Mouse (Mus musculus) lung, postnatal 10 days (tissue): ENCODE measurements around the gene Fat3.

Experiments used
- DNase-seq: peaks from one replicate; pipeline ENCODE4 v3.0.0; 2021

Fat3 gene

GRCm38 (mm10) chr9:16226545-16226944 is 274.5 kb downstream of the Fat3 start:
- DNase-seq, result no peak

- no peak for DNase-seq
These were observed 279.2 kb downstream of the Fat3 start for GRCm38 (mm10) chr9:16221885-16222284.

DNA sequence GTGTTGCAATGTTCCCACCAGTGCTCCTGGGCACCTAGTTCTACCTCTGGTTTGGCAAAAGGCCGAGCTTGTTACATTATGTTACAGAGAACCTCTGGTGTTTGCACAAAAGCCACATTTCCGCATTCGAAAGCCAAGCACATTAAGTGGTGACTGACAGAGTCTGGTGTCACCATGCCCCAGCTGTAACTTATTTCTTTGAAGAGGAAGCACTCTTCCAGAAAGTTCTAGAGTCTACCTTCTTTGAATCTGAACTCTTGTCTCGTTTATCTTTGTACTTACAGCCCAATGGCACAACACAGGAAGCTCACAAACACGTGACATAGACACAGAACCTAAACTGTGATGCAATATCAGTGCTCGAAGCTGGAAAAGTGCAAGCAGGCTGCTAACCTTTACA is 284.9 kb downstream of the Fat3 start:
- DNase-seq, result peak; percentile 56

- DNase-seq, result peak; percentile 29
These were observed 286.1 kb downstream of the Fat3 start for GRCm38 (mm10) chr9:16214731-16215681.

GRCm38 (mm10) chr9:16213324-16213723 is 287.8 kb downstream of the Fat3 start:
- DNase-seq, result no peak

- DNase-seq, result no peak
These were observed 288.5 kb downstream of the Fat3 start for GRCm38 (mm10) chr9:16212628-16213027.

DNA sequence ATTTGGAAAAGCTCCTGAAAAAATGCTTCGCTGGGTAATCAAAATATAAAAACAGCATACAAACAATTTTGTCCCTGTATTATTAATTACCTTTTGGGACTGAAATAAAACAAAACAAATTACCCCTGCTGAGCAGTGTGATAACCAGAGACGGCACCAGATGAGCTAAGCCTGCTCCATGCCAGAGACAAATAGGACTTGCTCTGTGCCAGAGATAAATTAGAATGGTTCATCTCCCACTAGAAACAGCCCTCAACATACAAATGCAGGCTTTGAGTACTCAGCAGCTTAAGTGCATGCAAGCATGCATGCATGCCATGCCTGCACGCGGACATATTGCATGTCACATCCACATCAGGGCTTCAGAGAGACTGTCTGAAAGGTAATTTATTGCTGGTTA is 288.9 kb downstream of the Fat3 start:
- no peak for DNase-seq

- DNase-seq, result no peak
These were observed 289.6 kb downstream of the Fat3 start for GRCm38 (mm10) chr9:16211468-16211867.

DNA sequence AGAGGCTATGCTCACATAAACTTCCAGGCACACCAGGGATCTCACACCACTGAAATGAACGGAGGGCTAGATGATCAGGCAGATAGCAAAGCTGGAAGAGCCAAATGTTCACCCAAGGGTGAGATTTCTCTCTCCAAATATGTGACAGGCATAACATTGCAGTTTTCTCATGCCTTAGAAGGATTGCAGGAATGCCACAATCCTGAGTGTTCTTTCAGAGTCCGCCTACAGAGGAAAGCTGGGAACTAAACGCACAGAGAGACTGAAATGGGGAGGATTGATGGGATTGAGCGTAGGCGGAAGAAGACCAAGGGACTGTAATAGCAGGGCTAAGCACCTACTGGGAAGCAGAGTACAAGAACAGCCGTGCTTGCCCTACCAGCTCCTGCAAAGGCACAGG is 298.8 kb downstream of the Fat3 start:
- no peak for DNase-seq

GRCm38 (mm10) chr9:16200948-16201347 is 300.1 kb downstream of the Fat3 start:
- DNase-seq, result peak; percentile 5

- DNase-seq, result no peak
These were observed 314.6 kb downstream of the Fat3 start for GRCm38 (mm10) chr9:16186461-16186860.

DNA sequence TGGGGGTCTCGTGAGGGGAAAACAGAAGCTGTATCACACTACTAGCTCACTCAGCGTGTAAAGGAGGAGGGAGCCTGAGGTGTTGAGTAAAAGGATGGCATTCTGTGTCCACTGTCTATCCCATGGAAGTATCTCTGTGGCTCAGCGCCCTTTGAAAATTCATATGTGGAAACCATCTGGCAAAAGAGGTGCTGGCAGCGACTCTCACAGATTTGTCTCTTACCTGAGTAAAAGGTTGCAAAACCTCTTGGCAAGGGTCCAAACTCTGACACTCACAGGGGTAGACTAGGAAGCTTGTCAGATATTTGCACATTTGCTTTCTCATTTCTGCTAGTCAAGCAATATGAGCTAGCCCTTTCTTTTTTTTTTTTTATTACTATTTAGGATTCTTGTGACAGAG is 331.8 kb downstream of the Fat3 start:
- peak; percentile 52 for DNase-seq

DNA sequence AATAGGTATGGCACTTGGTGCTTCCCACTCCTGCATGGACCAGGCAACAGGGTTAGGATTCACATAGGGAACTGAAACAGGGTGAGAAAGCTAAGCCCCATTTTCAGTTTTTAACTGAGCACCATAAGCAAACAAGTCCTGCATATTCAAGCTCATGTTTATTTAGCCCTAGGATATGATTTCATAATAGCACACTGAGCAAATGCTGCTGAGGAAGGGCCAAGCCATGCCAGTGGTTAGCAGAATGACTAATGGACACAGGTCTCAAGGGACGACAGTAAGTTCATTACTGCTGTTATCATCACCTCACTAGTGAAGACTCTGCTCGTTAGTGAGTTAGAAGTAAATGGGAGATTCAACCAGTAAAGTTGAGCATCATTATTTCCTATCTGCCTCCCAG is 333.0 kb downstream of the Fat3 start:
- no peak for DNase-seq

- DNase-seq, result no peak
These were observed 341.7 kb downstream of the Fat3 start for GRCm38 (mm10) chr9:16159366-16159765.

GRCm38 (mm10) chr9:16153580-16153930 is 347.5 kb downstream of the Fat3 start:
- DNase-seq, result no peak

GRCm38 (mm10) chr9:16152756-16153579 is 348.1 kb downstream of the Fat3 start:
- peak; percentile 40 for DNase-seq

- no peak for DNase-seq
These were observed 351.0 kb downstream of the Fat3 start for GRCm38 (mm10) chr9:16150046-16150445.

GRCm38 (mm10) chr9:16147735-16148134 is 353.4 kb downstream of the Fat3 start:
- DNase-seq, result no peak

DNA sequence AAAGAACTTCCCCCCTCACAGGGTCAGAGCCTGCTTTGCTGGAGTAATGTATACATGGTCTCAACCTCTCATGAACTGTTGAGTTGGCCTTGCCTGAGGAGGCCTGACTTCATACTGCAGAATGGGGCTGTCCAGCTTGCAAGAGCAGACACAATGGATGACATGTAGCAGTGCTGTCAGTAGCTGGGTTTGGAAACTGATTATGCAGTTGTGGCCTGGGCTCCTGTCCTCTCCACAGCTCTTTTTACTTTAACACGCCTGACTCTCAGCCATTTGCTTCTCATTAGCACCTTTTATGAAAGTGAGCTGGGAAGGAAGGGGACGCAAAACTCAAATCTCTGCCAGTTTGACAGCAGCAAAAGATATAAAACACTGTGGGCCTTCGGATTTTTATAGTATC is 356.4 kb downstream of the Fat3 start:
- DNase-seq, result no peak

GRCm38 (mm10) chr9:16139300-16139699 is 361.8 kb downstream of the Fat3 start:
- no peak for DNase-seq

- DNase-seq, result no peak
These were observed 368.0 kb downstream of the Fat3 start for GRCm38 (mm10) chr9:16133098-16133497.

- no peak for DNase-seq
These were observed 368.5 kb downstream of the Fat3 start for GRCm38 (mm10) chr9:16132594-16132993.

GRCm38 (mm10) chr9:16121756-16122155 is 379.3 kb downstream of the Fat3 start:
- DNase-seq, result no peak
